Mouse (Mus musculus) hindlimb bud, embryonic 11.5 days (tissue): ENCODE measurements around the gene Mrpl38.
A peak's percentile ranks its signal among the peaks of the same experiment; 100 is the strongest.
"Not testable (repeated sequence)": the region's sequence is repeated elsewhere in the genome, so short reads cannot be mapped to it uniquely, and the experiment has no call there.

Source experiments
- DNase-seq: peaks from one replicate; pipeline ENCODE4 v3.0.0-alpha.2; 2012; ENCODE audit warnings: low read depth, low spot score; ENCODE audit errors: extremely low spot score

The Mrpl38 gene

DNA sequence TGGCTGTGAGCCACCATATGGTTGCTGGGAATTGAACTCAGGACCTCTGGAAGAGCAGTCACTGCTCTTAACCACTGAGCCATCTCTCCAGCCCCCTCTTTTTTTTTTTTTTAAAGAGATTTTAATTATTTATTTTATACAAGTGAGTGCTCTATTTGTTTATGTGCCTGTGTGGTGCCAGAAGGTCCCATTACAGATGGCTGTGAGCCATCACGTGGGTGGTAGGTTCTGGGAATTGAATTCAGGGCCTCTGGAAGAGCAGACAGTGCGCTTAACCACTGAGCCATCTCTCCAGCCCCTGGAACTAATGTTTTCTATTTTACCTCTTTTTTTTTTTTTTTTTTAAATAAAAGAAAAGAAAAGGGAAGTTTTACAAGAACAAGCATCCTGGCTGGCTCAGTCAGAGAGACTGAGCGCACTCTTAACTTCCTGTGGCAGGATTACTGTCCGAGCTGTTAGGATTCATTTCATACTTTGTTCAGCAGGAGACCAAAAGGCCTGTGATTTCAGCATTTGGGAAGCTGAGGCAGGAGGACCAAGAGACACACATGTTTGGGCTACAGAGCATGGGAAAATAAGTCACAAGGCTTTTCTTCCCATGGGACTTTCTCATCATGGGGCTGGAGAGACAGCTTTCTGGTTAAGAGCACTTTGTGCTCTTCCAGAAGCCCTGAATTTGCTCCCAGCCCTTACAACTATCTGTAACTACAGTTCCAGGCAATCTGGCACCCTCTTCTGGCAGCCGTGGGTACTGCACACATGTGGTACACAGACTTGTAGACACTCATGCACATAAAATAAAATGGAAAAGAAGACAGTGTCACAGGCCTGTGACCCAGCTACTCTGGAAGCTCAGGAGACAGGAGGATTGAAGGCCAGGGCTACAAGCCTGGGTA, 42.2 kb downstream of the Mrpl38 start:
- no peak for DNase-seq

DNA sequence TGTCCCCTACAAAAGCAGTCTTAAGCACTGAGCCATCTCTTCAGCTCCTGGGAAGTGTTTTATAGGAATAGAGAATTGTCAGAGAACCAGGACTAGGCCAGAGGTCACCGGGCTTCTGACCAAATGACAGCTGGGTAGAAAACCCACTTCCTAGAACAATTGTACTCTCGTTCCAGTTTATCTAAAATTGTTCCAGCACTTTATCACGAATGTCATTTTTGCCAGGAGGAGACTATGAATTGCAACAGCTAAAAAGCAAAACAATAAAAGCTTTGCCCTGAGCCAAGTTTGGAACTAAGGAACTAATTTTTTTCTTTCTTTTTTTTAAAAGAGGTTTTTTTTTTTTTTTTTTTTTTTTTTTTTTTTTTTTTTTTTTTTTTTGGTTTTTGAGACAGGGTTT, 43.1 kb downstream of the Mrpl38 start:
- no peak for DNase-seq

DNA sequence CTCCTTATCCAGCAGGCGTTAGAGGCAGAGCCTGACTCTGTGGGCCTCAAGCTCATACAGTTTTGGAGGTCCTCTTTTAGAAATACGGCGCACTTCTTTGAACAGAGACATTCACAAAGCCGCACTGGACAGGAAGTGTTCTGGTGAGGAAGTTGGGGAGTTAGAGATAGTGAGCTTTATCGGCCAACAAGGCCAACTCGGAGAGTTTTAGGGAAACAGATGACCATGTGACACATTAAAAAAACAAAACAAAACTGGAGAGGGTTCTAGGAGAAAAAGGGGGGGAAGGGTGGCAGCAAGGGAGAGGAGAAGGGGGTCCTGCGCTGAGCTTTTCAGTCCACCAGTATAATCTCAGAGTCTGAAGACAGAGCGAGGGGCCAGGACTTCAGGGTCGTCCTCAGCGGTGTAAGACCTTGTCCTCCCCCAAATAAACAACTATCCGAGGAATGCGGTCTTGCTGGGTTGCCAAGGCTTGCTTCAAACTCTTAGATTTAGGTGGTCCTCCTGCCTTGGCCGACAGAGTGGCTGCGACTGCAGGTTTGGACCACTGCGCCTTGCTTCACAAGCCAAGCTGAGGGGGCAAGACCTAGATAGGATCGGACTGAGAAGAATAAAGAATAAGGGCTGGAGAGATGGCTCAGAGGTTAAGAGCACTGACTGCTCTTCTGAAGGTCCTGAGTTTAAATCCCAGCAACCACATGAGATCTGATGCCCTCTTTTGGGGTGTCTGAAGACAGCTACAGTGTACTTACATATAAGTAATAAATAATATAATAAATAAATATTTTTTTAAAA, 44.7 kb downstream of the Mrpl38 start:
- DNase-seq, result no peak

DNA sequence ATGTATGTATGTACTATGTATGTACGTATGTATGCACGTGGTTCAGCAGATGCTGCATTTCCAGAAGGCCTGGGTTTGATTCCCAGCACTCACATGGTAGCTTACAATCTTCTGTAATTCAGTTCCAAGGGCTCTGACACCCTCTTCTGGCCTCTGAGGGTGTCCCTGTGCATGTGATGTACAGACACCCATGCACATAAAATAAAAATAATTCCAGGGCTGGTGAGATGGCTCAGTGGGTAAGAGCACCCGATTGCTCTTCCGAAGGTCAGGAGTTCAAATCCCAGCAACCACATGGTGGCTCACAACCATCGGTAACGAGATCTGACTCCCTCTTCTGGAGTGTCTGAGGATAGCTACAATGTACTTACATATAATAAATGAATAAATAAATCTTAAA, 45.7 kb downstream of the Mrpl38 start:
- not testable (repeated sequence) for DNase-seq

DNA sequence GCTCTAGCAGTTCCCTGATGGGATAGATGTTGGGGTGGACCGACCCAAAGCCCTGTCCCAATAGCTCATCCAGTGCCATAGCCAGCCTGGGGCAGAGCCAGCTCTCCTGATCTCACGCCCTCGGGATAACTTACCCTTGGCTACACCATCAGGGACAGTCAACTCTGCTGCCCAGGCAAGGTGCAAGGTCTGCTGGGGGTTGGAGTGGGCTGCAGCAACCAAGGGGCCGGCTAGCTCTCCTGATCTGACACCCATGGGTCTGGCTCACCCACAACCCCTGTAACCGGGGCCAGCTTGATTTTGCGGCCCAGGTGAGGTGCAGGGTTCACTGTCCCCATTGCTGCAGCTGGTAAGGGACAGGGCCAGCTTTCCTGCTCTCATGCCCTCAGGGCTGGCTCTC, 47.1 kb downstream of the Mrpl38 start:
- DNase-seq, result no peak

DNA sequence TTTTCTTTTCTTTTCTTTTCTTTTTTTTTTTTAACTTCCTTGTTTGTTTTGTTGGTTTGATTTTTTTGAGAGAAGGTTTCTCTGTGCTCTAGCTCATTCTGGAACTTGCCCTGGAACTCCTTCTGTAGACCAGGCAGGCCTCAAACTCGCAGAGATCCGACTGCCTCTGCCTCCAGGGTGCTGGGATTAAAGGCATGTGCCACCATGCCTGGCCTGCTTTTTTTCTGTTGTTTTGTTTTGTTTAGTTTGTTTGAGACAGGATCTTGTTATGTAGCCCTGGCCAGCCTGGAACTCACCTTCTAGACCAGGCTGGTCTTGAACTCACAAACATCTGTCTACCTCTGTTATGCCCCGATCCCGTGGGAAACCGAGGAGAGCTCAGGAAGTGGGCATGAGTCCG, 49.1 kb downstream of the Mrpl38 start:
- DNase-seq, result no peak

DNA sequence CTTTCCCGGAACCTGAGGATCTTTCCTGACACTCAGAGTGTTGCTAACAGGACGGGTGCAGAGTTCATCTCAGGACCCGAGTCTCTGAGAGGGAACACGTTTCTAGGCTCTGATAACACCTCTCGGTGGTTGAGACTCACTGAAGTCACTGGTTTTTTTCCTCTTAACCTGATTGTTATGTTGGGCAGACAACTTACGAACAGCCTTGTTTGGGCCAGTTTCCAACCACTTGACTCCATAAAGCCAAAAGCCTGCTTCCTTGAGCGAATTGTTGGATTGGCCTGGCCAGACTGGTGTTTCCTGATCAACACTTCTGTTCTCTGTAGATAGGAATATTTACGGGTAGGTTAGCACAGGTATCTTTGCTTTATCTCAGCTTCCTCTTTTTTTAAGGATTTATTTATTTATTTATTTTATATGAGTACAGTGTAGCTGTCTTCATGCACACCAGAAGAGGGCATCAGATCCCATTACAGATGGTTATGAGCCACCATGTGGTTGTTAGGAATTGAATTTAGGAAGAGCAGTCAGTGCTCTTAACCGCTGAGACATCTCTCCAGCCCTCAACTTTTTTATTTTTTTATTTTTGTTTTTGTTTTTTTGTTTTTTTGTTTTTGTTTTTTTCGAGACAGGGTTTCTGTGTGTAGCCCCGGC, 49.8 kb downstream of the Mrpl38 start:
- DNase-seq, result no peak

DNA sequence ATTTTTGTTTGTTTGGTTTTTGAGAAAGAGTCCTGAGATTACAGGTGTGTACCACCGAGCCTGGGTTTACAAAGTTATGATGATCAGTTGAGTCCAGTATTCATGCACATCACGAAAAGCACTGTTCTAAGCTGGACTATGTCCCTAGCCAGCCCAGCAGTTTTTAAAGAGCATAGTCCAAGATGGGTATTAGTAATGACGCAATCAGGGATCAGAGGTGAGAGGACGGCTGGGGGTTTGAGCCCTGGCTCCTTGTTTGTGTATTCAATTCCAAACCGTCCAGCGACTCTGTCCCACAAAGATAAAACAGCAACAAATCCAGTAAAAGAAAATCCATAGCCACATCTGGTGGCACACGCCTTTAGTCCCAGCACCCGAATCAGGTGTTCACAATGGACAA, 50.5 kb downstream of the Mrpl38 start:
- no peak for DNase-seq

DNA sequence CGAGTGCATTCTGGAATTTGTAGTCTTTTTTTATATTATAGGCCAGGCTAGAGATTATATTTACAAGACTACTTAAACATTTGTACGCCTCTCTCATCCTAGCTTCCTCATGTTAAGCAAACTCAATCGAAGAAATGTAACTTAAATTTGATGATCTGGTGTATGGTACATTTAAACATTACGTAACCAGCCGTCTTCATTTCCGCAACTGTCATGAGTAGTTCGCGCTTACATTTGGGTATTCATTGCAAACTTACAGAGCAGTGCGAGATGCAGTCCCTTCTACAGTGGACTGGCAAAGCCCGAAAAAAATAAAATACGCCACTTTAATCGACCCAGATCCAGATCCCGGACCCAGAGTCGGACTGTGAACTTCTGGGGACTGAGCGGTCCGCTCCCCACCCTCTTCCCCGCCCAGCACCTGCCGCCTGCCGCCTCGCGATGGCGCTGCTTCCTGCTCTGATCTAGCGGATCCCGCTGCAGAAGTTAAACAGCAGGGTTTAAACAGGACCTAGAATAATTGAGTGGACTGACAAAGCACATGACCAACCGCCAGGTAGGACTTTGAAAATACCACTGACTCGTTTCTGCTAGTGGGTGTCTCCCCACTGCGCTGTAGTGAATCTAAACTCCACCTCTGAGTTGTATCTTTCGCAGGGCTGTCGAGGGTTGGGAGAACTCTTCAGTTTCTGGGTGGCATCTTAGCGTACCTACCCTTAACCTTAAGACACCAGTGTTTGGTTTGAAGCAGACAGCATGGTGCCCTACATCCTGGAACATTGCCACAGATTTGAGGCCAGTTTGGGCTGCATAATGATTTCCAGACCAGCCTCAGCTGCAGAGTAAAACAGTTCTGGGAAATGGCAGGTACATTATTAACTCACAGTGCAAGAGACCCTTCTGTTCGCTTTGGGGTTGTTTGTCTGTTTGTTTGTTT, 51.2 kb downstream of the Mrpl38 start:
- peak; percentile 66 for DNase-seq

DNA sequence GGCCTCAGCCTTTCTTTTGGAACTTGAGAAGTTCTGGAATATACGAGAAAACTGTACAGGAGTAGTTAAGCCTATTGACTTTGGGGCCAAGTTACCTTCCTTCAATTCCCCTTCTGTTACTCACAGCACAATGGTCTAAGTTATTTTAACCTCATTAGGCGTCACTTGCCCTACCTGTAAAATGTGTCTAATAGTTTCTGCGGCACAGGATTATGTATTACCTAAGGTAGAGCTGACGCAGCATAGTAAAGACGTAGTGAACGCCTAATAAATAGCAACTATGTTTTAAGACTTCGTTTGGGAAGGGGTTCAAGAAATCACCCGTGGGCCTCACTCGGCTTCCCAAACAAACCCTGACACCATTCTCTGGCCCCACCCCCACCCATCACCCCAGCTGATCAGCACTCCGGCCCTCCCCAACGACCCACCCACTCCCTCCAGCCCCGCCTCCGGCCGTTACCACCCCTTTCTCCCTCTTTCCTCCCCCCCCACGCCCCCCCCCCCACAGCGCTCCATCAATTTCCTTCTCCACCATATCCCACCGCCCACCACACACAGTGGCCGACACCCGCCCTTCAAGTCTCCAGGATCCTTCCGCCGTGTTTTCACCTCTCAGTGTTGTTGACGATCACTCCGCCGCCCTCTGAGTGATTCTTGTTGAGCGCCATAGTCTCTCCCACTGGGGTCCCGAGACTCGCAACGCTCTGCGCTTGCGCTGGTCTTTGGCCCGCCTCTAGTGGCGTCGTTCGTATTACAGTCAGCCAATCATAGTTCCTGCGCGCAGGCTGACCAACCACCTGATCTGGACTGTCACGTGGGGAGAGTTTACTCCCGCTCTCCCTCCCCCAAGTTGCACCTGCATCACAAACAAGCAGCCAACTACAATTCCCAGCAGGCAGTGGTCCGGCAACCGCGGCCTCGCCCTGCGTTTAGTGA, 52.1 kb downstream of the Mrpl38 start, which contains the start of gene Wbp2:
Wbp2 (minus strand) TSS at position 738 of the 936 bp plus-strand sequence.
- DNase-seq, result peak; percentile 98

DNA sequence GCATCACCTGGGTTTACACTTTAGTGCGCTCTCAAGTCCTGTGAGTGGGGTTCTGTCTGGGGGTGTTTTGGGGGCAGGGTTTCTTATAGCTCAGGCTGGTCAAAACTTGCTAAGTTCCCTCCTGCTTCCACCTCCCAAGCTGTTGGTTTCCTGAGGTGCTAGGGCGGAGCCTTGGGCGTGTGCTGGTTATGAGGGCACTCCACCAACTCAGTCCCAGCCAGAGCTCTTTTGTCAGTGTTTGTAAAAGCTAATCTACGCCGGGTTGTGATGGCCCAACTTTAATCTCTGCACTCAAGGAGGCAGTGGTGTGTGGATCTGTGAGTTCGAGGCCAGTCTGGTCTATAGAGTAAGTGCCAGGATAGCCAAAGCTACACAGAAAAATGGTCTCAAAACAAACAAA, 54.5 kb downstream of the Mrpl38 start:
- DNase-seq, result no peak

DNA sequence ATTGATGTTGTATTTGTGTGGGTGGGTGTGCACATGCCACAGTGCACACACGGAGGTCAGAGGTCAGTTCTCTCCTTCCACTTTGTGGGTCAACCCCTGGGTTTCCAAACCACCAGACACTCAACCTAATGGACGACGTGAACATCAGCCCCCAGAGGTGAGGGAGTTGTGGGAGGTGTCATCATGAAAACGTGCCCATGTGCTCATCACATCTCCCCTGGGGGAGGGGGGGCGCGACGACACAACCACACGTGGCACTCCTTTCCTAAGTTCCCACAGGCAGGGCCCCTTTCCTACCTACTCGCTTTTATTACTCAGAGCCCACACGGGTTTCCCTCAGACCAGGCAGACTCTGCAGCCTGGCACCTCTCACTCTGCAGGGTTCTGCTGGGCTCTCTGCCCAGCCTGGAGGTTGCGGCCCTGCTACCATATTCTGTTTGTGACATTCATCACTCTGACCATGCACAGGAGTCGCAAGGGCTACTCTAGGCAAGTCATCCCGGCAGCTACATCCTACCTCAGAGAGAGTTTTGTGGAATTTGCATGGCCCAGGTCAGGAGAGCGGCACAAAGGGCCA, 55.5 kb downstream of the Mrpl38 start:
- no peak for DNase-seq
